Mouse (Mus musculus) layer of hippocampus, postnatal 25 days (tissue): ENCODE results near the gene Smarcad1. TPM values are rescaled to one million over a fixed set of nuclear protein-coding genes. Genes with fewer than 3 reads are reported as not detected.

Experiments
- total RNA-seq, 2 experiments: library from RNA; stranded (reverse); gene quantifications; 2 replicates each; pipeline ENCODE4 v1.2.3; 2021

The Smarcad1 gene
- total RNA-seq, 2 experiments from 2014 or later = 37.4 to 43.4 TPM

Other genes starting within 250 kb of the Smarcad1 start
- gene Hpgds, start 102.3 kb downstream of the Smarcad1 start, total RNA-seq = 1 to 10 TPM; 3.3 to 5.3 TPM